Mouse (Mus musculus) retina, postnatal 1 day (tissue): ENCODE results near the gene Foxn3.

Source experiments
- DNase-seq: peaks from one replicate; pipeline ENCODE4 v3.0.0-alpha.2; 2012

Foxn3 gene

DNA sequence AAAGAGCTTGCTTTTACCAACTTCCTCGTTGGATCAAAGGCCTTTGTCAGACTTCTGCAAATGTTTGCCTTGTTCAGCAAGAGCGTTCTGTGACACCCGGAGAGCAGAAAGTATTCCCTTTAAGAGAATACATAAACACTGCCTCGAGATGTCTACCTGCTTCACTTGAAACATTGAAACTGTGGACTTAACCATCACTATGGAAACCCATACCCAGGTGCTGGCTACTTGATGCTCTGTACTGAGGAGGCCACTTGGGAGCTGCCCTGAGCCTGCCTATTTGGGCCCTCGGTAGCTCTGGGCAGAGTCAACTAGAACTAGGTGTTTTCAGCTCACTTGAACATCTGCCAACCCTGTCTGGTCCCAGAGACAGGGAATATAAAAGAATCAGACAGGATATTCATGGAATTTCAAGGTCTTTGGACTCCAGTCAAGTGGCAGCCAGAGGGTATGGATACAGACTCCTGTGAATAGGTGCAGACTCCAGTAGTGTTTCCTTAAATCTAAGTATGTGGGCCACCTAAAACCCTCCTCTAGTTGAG lies 323.1 kb downstream of the Foxn3 start:
- DNase-seq: no peak

DNA sequence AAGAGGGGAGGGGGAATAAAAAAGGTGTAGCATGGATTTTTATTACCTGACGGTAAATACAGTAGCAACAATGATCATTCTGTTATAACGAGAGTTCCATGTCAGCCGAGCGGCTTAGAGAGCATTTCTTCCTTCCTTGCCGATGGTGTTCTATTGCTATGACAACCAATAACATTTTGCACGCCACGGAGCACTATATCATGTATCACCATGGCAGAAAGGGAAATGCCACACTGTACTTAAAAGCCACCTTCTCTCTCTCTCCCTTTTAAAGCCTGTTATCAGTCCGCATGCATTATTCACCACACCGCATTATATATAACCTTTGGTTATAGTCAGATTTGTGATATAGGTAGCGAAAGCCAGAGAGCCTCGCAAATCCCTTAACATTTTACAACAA lies 323.6 kb downstream of the Foxn3 start:
- no peak for DNase-seq

DNA sequence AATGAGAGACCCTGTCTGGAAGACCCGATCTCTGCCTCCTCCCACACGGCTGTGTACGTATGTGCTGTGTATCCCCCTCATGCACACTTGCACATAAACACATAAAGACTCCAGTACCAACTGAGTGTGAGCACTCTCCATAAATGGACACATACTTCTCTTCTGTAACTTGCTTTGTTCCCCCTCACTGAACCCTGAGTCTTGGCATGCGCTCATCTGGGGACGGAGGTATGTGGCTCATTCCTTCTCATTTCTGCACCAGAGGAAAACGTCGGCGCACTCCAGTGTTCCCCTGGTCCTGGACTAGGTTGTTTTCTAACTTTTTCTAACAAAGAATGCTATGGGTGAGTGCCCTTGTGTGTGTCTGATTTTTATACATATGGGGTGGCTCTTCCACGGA lies 325.9 kb downstream of the Foxn3 start:
- DNase-seq: no peak

DNA sequence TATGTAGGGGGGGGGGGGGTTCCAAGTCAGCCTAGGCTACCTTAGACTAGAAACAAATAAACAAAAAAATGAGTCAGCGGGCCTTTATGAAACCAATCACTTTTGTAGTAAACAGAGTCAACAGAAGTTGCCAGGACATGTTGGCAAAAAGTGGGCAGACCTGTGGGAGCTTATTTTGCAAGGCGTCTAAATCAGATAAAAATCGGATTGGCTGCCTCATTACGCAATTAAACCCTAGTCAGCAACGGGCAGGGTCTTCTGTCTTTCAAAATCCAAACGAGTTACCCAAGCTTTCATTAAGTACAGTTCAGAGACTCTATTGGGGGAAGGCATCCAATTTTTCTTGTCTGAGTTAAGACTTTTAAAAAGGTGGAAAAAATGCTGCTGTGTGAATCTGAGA lies 329.0 kb downstream of the Foxn3 start:
- no peak for DNase-seq

DNA sequence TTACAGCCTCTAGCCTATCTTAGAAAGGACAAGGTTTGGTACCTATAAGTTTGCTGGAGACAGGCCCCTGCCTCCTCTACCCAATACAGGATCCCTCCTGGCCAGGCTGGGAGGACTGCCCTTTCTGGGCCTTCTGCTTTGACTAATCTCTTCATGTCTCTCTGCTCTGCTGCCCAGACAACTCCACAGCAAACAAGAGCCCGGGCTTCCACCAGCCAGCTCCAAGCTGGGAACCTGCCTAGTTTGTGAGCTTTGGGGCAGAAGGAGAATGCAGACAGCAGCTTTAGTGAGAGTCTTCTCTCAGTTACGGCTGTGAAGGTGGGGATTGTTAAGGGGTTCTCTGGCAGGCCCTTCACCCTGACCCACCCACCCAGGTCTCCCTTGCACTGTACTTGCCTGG lies 330.0 kb downstream of the Foxn3 start:
- no peak for DNase-seq

DNA sequence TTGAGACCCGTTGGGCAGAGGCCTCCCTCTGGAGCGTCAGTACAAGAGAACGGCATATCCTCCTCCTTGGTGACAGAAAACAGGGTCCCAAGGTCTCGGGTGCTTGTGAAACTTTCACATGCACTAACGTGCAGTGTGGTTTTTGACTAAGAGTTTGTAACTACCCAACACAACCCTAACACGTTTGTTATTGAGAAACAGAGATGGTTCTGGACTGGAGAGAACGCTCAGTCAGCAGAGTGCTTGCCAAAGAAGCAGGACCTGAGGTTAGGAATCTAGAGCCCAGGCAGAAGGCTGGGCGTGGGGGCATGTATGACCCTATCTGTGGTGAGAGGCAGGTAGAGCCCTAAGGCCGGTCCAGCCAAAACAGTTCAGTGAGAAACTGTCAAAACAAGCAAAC lies 330.9 kb downstream of the Foxn3 start:
- DNase-seq: no peak

DNA sequence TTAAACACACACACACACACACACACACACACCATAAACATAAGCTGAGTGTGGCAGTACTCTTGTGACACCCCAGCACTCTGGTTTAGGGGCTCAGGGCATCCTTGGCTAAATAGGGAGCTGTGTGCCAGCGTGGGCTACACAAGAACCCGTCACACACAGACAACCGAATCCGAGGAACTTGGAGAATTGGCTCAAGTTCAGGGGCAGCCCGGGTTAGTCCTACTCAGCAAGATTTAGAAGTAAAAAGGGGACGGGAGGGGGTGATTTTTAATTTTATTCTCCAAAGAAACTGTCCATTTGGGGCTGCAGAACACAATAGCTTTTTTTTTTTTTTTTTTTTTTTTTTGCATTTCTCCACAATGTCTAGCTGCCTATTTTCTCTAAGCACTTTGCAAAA lies 332.1 kb downstream of the Foxn3 start:
- DNase-seq: no peak

DNA sequence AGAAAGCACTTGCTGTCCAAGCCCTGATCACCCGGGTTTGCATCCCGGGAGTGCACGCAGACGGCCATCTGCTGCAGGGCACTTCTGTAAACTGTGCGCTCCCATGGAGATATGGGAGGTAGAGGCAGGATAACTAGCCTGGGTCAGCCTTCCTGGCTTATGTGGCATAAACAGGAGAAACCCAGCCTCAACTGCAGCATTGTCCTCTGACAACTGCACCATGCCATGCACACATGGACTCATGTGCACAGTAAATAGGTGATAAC lies 332.7 kb downstream of the Foxn3 start:
- DNase-seq: no peak

DNA sequence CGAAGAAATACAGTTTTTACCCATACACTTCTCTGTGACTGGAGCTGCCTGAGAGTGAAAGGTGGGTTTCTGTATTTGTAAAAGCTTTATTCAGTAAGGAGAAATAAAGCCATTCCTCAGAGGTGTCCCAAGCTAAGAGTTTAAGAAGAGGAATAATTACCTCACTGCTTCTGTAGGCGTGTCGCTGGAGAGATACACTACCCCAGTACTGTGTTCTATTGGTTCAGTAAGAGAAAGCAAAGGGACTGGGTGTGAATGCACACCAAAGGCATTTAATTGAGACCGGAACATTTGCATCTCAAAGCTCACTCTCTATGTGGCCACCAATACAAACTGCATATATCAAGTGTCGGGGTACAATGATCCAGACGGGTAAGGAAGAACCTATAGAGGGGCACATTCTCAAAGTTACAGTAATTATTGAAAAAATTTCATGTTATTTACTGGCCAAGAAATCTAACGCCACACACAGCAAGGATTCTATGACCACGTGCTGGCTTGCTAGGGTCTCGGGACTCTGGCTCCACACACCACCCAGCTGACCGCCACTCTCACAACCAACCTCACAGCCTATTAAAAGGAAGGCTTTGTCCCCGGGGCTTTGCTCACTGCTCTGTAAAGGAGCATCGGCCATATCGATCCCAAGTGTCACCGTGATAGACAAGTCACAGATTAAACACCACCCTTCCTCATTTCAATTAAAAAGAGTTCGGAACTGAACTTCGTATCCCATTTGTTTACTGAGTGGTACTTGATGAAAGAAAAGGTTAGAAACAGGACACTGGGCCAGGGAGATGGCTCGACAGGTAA lies 333.2 kb downstream of the Foxn3 start:
- peak; percentile 57 for DNase-seq

DNA sequence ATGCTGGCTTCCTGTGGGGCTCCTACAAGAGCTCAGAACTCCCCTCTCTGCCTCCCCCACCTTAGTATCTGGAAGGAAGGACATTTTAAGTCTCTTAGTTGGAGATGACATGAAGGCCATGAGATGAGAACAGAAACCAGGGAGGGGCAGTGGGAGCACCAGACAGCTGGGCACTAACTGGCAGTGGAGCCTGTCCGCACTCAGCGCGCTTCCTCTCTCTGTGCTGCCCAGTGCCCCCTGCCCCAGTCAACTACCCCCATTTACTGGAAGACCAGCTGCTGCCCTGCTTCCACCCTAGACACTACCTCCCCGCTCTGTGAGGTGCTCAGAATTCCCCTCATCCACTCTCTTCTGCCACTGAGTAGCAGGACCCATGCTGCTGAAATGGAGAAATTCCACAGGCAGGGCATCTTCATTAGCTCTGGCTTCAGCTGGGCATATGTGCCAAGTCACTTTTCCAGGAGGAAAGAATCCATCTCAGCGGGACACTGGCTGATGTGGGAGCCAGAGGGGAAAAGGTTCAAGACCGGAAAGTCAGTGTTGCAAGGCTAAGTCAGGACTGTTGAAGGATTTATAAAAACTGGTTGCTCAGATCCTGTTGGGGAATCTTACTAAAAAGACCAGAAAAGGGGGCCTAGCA lies 335.9 kb downstream of the Foxn3 start:
- DNase-seq: no peak

DNA sequence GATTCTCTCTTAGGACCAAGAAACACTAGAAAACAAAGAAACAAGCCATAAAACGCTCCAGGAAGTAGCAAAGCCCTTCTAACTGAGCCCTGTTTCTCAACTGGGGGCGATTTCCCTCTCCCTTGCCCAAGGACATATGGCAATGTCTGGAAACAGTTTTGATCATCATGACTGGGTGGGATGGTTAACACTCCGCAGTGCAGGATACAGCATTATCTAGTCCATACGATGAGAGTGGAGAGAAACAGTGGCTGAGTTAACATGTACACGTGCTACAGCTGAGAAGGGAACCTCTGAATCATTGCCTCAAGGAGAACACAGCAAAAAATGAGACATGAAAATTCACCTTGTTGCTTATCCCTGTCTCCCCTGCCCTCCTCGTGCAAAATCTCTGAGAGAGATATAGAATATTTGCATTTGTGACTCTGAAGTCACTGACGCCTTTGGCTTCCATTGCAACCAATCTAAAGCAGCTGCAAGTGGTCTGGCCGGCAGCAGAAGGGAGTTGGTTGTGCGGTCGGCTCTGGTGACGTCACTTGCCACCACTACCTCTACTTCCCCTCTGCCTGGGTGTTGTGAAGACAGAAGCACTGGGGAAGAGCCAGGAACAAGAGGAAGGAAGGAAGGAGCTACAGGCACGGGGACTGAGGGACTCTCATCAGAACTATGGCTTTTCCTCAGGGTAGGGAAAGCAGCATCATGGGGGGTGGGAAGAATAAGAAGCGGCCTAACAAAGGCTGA lies 338.3 kb downstream of the Foxn3 start:
- DNase-seq: no peak

DNA sequence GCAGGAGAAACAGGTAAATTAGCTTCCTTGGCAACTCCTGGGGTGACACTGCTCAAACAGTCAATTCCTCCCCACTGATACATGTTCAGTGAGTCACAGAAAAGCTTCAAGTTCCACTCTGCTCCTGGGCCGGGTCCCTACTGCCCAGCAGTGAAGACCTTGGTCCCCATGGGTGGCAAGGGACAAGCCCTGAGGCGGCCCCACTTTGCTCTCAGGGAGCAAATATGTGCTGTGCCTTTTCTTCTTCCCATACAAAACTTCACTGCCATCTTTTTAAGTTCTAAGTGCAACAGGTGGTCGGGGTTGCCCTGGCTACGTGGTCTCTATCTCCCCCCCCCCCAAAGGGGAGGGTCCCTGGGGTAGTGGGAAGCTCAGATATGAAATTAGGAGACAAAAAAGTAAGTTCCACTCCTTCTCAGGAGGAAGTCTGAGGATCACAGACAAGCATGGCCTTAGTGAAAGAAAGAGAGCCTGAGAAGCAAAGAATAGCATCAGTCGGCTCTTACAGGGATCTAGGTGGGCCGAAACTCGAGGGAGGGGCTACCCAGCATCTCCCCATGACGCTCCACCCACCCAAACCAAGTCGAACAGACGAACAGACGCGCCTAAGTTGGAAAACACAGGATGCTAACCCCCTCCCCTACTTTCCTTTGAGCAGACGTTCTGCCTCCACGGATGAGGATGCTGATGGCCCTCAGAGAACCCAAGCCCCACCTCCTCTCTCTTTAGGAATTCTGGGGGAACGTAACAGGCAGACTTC lies 342.1 kb downstream of the Foxn3 start:
- peak; percentile 56 for DNase-seq

DNA sequence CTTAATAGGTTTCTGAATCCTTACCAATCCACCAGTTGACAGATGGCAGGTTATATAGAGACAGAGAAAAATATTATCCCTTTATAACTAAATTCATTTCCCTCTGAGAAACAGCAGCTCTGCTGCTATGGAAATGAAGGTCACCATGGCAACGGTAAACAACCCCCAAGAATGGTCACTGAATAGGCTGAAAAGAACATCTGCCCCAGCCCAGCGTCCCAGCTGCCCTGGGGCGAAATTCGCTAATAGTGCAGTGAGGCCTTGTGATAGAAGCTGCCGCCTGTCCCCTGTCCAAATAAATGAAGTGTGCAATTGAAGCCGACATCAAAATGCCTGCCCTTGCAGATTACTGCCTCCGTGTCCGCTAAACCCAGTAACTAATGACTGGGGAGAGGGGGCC lies 343.0 kb downstream of the Foxn3 start:
- DNase-seq: peak; percentile 98

DNA sequence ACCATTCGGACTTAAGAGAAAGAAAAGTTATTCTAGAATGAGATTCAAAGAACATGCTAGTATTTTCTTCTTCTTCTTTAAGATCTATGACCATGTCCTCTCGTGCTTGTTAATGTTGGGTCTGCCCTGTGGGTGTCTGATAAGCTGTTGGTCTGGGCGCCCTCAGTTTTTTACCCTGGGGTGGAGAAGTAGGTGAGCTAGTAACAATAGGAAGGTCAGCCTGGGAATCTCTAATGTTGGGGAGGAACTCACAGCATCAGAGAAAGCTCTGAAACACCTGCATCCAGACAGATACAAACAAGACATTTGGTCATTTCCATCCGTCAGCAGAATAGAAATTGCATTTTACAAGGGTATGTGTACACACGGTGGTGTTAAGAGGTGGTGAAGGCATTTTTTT lies 343.6 kb downstream of the Foxn3 start:
- peak; percentile 45 for DNase-seq

DNA sequence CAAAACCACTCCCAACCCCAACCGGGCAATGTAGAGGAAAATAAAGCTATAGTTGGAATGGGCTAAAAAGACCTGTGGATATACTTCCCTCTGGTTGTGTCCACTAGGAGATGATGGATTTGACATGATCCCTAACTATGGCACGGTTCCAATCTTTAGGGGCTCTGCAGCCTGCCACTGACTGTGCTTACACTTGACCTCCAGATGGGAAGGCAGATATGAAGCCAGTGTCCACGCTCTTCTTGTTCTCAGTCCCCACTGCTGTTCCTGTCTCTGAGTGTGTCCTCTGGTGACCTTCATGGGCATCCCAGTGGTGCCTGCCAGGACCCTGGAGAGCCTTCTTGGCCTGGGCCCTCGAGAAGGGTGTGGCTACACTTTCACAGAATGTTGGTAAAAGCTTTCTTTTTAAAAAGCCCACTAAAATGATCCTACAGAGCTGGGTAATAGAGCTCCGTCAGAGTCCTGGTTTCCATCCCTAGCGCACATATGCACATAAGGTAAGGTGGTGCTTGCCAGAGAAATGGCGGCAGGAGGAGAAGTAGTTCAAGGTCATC lies 346.2 kb downstream of the Foxn3 start:
- peak; percentile 48 for DNase-seq

DNA sequence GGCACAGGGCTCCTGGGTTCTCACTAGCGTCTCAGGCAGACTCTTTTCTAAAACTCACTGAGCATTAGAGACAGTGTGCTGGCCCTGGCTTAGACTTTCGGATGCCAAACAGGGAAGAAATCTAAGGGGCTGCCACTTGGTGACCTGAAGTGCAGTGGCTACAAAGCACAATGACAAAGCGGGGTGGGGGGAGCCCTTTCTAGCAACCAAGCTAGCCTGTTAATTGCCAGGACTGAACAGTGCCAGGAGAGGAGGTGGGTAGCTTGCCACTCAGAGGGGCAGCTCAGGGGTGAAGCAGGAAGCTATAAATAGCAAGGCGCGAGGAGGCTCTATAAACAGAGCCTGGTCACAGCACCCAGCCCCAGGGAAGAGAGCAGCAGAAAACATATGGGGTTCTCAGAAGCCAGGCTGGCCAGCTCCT lies 347.0 kb downstream of the Foxn3 start:
- peak; percentile 77 for DNase-seq

DNA sequence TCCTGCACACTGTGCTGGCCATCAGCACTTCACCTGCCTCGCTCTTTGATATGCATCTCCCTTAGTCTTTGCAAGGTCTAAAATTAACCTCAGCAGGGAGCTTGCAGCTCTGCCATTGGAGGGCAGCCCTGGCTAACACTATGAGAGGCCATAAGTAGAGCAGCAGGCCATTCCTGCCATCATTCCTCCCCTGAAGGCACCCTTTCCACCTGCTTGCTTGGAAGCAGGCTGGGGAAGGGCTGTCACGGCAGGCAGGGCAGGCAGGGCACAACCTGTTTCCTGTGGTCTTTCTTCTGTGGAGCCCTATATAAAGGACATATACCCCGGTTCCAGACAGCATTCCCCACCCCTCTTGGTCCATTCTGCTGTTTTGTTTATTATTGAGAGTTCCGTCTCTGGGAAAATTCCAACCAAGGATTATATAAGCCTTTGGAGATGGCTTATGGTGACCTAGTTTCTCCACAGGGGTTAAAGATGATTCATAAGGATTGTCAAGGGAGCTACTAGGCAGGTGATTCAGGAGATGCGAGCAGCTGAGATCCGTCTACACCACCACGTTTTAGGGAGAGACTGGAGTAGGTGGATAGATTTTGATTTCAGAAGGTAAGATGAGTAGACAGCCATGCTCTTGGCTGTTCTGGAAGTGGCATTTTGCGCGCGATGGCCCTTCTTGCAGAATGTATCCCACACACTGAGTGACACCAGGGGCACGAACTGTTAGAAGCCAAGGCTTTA lies 347.7 kb downstream of the Foxn3 start:
- peak; percentile 69 for DNase-seq

DNA sequence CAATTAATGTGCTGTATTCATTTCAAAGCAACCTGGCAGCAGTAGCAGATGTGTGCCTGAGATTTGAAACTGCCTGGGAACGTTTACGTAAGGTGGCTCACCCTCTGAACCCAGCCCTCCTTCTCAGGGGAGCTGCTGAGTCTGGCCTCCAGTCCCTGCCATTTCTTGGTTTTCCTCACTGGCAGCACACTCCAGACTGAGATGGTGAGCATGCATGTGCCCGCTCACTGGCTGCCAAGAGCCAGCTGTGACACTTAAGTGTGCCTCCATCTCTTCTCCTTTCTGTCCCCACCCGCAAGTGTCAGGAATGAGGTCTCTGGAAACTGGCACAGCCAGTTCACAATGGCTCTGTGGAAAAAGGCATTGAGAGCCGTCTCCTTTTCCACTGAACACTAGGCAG lies 349.3 kb downstream of the Foxn3 start:
- DNase-seq: no peak

DNA sequence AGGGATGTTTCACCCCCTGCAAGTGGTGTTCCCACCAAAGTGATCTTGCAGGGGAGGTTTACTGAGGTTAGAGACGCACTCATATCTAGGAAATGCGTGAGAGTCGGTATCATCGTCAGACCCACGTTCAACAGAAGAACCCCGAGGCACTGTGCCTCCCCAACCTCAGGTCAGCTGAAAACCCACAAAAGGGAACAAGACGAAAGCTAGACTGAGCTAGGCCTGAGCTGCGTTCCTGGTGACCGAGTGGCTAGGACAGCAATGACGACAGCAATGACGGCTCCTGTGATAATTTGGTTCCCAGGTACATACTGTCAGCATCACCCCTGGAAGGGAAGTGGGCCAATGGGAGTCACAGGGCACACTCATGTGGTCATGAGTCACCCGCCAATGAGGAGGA lies 350.2 kb downstream of the Foxn3 start:
- DNase-seq: no peak

DNA sequence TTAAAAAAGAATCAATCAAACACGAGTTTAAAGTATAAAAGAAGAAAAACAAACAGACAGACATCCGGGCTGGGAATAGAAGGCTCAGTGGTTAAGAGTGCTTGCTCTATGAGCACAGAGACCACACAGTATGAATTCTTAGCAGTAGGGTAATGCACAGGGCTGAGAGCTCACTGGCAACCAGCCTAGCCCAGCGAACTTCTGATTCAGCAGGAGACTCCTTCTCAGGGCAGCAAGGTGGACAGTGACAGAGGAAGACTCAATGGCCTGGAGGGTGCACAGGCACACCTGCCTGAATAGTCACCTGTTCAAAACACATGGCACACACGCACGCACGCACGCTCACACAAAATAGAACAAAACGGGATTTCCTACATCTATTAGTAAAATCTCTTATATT lies 353.6 kb downstream of the Foxn3 start:
- no peak for DNase-seq

DNA sequence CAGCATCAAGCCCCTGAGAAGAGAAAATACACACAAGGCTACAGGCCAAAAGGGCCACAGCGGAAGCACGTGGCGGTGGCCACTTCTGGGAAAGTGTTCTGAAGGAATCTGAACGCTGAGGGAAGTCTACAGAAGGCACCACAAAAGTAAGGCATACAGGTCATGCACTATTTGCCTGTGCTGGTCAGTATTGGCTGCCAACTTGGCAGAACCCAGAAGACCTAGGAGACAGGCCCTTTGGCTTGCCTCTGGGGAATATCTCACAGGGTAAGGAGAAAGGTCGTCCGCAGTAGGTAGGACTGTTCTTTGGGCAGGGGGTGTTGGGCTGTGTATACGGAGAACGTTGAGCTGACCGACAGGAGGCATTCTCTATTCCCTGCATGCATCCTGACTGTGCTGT lies 355.1 kb downstream of the Foxn3 start:
- DNase-seq: no peak

DNA sequence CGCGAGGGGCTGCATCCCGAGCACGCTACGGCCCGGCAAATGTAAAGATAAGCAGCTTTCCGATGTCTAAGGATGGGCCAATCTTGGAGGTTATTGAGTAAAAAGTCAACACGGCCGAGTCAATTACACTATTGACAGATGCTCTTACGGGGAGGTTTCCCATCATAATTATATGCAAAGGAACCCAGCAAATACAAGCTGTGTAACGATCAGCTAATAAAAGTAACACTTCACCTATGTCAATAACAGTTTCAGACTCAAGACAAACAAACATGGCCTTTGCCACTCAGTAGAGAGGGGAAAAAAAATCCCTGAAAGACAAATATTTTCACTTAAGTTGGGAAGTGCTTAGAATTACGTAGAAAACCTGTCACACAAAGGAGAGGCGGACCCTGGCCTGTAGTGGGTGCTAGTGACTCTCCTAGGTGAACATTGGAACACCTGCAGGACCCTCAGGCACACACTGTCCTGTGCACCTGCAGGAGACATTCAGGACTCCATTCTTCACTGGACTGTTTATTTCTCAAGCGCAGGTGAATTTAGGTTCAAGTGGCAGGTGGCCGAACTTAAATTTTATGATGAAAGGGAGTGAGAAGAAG lies 356.3 kb downstream of the Foxn3 start:
- DNase-seq: no peak
